Mouse (Mus musculus) bone marrow, adult 2 months (tissue): Measurements from ENCODE around the gene Agap2. TPM values are rescaled to one million over a fixed set of nuclear protein-coding genes. Genes with fewer than 3 reads are reported as not detected.
A peak's percentile ranks its signal among the peaks of the same experiment; 100 is the strongest.
"Not testable (repeated sequence)": the region's sequence is repeated elsewhere in the genome, so short reads cannot be mapped to it uniquely, and the experiment has no call there.

ENCODE experiments used
- H3K27ac ChIP-seq: fragments of 200-500 bp; 2 replicates; pipeline ENCODE4 v1.5.1; 2012; ENCODE audit warnings: low read depth, mild to moderate bottlenecking, control low read depth, inconsistent platforms, low read length; ENCODE audit not compliant: control insufficient read depth, poor library complexity, insufficient read depth
- H3K4me1 ChIP-seq: fragments of 200-500 bp; 2 replicates; pipeline ENCODE4 v1.6.1; 2011; ENCODE audit warnings: low read length; ENCODE audit not compliant: control insufficient read depth, insufficient read depth
- H3K4me3 ChIP-seq: fragments of 200-500 bp; replicated peaks from 2 replicates; pipeline ENCODE3; 2011; ENCODE audit warnings: mild to moderate bottlenecking, low read depth, low read length, control low read depth; ENCODE audit not compliant: control insufficient read depth
- CTCF ChIP-seq: fragments of 200-500 bp; IDR thresholded peaks from 2 replicates; pipeline ENCODE4 v1.5.1; 2011; ENCODE audit warnings: low read length, control low read depth; ENCODE audit not compliant: control insufficient read depth, insufficient read depth
- POLR2A ChIP-seq: fragments of 200-500 bp; IDR thresholded peaks from 2 replicates; pipeline ENCODE4 v1.6.1; 2011; ENCODE audit warnings: low read depth, mild to moderate bottlenecking, control low read depth, low read length, borderline replicate concordance; ENCODE audit not compliant: control insufficient read depth
- WGBS: fragments of 180-500 bp; shearing (Covaris S2); methylation state at CpG from one replicate; pipeline ENCODE4 v1.1.7; 2018; 5-methylcytosine and 5-hydroxymethylcytosine counted together
- polyA plus RNA-seq: library from polyadenylated mRNA; stranded (reverse); fragments of >200 nt; gene quantifications from 2 replicates; pipeline ENCODE4 v1.2.4, GENCODE M21; 2011; ENCODE audit warnings: low replicate concordance; ENCODE audit not compliant: missing spikeins, insufficient read depth, insufficient read length

The Agap2 gene
- polyA plus RNA-seq, 1 experiment = 27.3 TPM

GRCm38 (mm10) chr10:127070190-127071121, 4.6 kb upstream of the Agap2 start, which contains the start of gene Tspan31:
Tspan31 (minus strand) TSS chr10:127070264.
- peaks cover 5% of the 10 kb centered on the region; the same call in 1 of the 2 replicates for H3K4me1 ChIP-seq
- TF ChIP-seq CTCF (no peak), POLR2A (no peak)
- H3K4me3 ChIP-seq = peak within 1 kb of the TSS; percentile 46
- WGBS = under 1% methylated on average over 36 of the region's 36 CpGs
- H3K27ac ChIP-seq = no peak within 1 kb of the TSS

GRCm38 (mm10) chr10:127071203-127071602, 3.9 kb upstream of the Agap2 start:
- 49% methylated on average over 9 of the region's 9 CpGs for WGBS
- Histone ChIP-seq H3K27ac (no peak overlapping the region), H3K4me1 (peaks cover 5% of the 10 kb centered on the region; the same call in 1 of the 2 replicates), H3K4me3 (no peak overlapping the region)
- TF ChIP-seq CTCF (no peak), POLR2A (no peak)

- H3K4me3 ChIP-seq, H3K4me1 ChIP-seq, H3K27ac ChIP-seq: not testable (repeated sequence)
- 65% methylated on average over 4 of the region's 4 CpGs for WGBS
These were observed 2.8 kb upstream of the Agap2 start for GRCm38 (mm10) chr10:127072270-127072669.

- not testable (repeated sequence) for H3K27ac ChIP-seq, H3K4me1 ChIP-seq, H3K4me3 ChIP-seq
- 59% methylated on average over 2 of the region's 2 CpGs for WGBS
These were observed 2.1 kb upstream of the Agap2 start for GRCm38 (mm10) chr10:127072969-127073368.

GRCm38 (mm10) chr10:127073981-127074380, 1.1 kb upstream of the Agap2 start:
- peaks cover 5% of the 10 kb centered on the region; the same call in 1 of the 2 replicates for H3K4me1 ChIP-seq
- no peak overlapping the region for H3K27ac ChIP-seq
- no peak for TF ChIP-seq CTCF
- no peak for TF ChIP-seq POLR2A
- no peak overlapping the region for H3K4me3 ChIP-seq
- WGBS = 88% methylated on average over 1 of the region's 1 CpGs

GRCm38 (mm10) chr10:127075651-127076050, 567 bp downstream of the Agap2 start:
- Histone ChIP-seq H3K4me3 (peak overlapping the region; percentile 87), H3K27ac (peak overlapping the region; percentile 35), H3K4me1 (peaks cover 5% of the 10 kb centered on the region; the same call in 1 of the 2 replicates)
- TF ChIP-seq CTCF = no peak
- TF ChIP-seq POLR2A = no peak
- WGBS = 3% methylated on average over 8 of the region's 8 CpGs

GRCm38 (mm10) chr10:127076082-127076481, 998 bp downstream of the Agap2 start:
- TF ChIP-seq CTCF = no peak
- no peak for TF ChIP-seq POLR2A
- 7% methylated on average over 4 of the region's 4 CpGs for WGBS
- peak overlapping the region; percentile 87 for H3K4me3 ChIP-seq
- peaks cover 3% of the 10 kb centered on the region; the same call in 1 of the 2 replicates for H3K4me1 ChIP-seq
- H3K27ac ChIP-seq = peak overlapping the region; percentile 6; the same call in 1 of the 2 replicates

- TF ChIP-seq CTCF = no peak
- TF ChIP-seq POLR2A = no peak
- no peaks in the 10 kb centered on the region; the same call in 1 of the 2 replicates for H3K4me1 ChIP-seq
- H3K27ac ChIP-seq = no peak overlapping the region
- WGBS = 80% methylated on average over 10 of the region's 10 CpGs
- H3K4me3 ChIP-seq = no peak overlapping the region
These were observed 2.4 kb downstream of the Agap2 start for GRCm38 (mm10) chr10:127077515-127077914.

- H3K4me3 ChIP-seq = no peak overlapping the region
- 73% methylated on average over 12 of the region's 12 CpGs for WGBS
- no peaks in the 10 kb centered on the region; the same call in 1 of the 2 replicates for H3K4me1 ChIP-seq
- no peak overlapping the region for H3K27ac ChIP-seq
- TF ChIP-seq POLR2A (no peak), CTCF (no peak)
These were observed 3.1 kb downstream of the Agap2 start for GRCm38 (mm10) chr10:127078001-127078676.
